Mouse (Mus musculus): ENCODE measurements around the gene Ifngr1. TPM values are rescaled to one million over a fixed set of nuclear protein-coding genes. Genes with fewer than 3 reads are reported as not detected.

The Ifngr1 gene
- polyA plus RNA-seq, 1 experiment = 37.4 TPM

DNA sequence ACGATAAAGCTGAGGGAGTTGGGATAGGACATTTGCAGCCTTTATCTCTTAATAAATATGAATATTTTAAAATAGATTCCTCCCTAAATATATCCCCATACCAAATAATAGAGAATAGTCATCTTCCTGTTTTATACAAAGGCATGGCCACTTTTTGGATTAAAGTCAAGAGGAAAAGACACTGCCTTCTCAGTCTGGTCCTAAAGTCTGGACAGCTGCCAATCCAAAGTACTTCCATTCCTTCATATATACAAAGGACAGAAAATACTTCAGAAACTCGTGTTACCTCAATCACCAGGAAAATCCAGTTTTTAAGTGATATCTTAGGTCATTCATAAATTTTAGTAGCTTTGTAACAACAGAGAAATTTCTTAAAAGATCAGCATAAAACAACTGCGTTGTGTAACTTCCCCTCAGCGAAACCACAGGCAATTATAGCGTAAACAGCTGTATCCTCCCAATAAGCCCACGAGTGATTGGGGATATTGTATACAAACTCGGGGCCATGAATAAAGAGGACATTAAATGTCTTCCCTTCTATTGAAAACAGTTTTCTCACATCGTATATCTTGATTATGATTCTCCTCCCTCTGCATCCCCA lies 32.1 kb upstream of the Ifngr1 start:
- no peaks in the 10 kb centered on the region for H3K27me3 ChIP-seq (ENCODE audit: control insufficient read depth, insufficient read depth, low read length)
- H3K4me3 ChIP-seq (ENCODE audit: low read depth, low read length) = no peak overlapping the region
- no peaks in the 10 kb centered on the region for H3K36me3 ChIP-seq (ENCODE audit: control insufficient read depth, insufficient read depth, low read length)
- WGBS = 65% methylated on average over 8 of the region's 8 CpGs
- TF ChIP-seq CTCF (IDR thresholded peaks at IDR 0.05; ENCODE audit: extremely low read depth, insufficient read length, insufficient replicate concordance, low read depth, low read length) (no peak), POLR2A (IDR thresholded peaks at IDR 0.05; ENCODE audit: low read depth, low read length) (no peak)
- no peaks in the 10 kb centered on the region for H3K4me1 ChIP-seq (ENCODE audit: control insufficient read depth, insufficient read depth, insufficient read length, low read length)
- H3K27ac ChIP-seq (ENCODE audit: insufficient read depth, low read depth, low read length) = no peak overlapping the region

DNA sequence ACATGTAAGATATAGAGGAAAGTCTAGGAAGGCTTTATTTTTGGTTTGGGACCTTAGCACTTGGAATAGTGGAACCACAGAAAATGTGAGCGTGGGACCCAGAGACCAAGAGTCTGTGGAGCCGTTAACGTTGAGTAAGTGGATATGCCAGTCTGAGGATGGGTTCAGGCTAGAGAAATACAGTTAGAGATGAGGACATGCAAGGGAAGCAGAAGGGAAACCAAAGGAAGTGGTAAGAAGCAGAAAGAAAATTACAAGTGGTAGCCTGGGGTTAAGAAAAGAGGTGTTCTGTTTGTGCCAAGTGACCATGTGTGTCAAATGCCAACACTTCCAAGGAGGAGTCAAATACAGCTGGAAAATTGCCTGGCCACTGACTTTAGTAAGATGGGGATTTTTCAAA lies 29.2 kb upstream of the Ifngr1 start:
- no peak for TF ChIP-seq POLR2A (IDR thresholded peaks at IDR 0.05; ENCODE audit: low read depth, low read length)
- no peak for TF ChIP-seq CTCF (IDR thresholded peaks at IDR 0.05; ENCODE audit: extremely low read depth, insufficient read length, insufficient replicate concordance, low read depth, low read length)
- Histone ChIP-seq H3K4me1 (ENCODE audit: control insufficient read depth, insufficient read depth, insufficient read length, low read length) (no peaks in the 10 kb centered on the region), H3K27ac (ENCODE audit: insufficient read depth, low read depth, low read length) (no peak overlapping the region), H3K4me3 (ENCODE audit: low read depth, low read length) (no peak overlapping the region), H3K27me3 (ENCODE audit: control insufficient read depth, insufficient read depth, low read length) (no peaks in the 10 kb centered on the region), H3K36me3 (ENCODE audit: control insufficient read depth, insufficient read depth, low read length) (no peaks in the 10 kb centered on the region)
- WGBS = 92% methylated on average over 3 of the region's 3 CpGs

DNA sequence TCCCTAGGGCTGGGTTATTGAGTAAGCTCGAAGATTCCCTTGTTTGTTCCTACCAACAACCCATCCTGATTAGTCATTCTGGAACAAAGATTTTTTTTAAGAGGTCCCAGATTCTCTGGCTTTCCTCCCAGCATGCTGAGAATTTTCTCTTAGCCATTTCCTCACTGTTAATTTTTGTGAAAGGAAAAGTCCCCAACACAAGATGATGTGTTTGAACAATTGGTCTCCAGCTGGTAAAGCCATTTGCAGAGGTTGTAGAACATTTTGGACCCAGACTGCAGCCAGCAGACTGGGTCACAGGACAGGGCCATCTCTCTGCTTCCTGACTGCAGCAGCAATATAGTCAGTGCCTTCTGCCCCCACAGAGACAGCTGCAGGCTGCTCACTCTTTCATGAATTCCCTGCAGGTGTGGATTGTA lies 28.3 kb upstream of the Ifngr1 start:
- WGBS = 56% methylated on average over 1 of the region's 1 CpGs
- H3K36me3 ChIP-seq (ENCODE audit: control insufficient read depth, insufficient read depth, low read length) = no peaks in the 10 kb centered on the region
- peak overlapping the region; percentile 66 for H3K27ac ChIP-seq (ENCODE audit: insufficient read depth, low read depth, low read length)

DNA sequence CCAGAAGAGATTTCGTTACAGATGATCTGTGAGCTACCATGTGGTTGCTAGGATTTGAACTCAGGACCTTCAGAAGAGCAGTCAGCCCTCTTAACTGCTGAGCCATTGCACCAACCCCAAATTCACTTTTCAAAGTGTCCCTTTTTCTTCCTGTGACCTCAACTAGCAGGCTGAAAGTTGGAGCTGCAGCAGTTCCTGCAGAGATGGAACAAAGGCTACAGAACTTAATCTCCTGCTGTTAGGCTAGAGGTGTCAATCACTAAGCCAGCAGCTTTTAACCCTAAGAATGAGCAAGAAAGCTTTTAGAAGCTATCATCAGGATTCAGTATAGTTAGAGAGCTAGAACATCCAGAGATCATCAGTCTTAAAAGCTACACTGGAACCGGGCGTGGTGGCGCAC lies 24.3 kb upstream of the Ifngr1 start:
- H3K4me1 ChIP-seq (ENCODE audit: control insufficient read depth, insufficient read depth, insufficient read length, low read length) = peaks cover 4% of the 10 kb centered on the region; the same call in 1 of the 2 replicates
- no peaks in the 10 kb centered on the region for H3K36me3 ChIP-seq (ENCODE audit: control insufficient read depth, insufficient read depth, low read length)
- TF ChIP-seq CTCF (IDR thresholded peaks at IDR 0.05; ENCODE audit: extremely low read depth, insufficient read length, insufficient replicate concordance, low read depth, low read length) (no peak), POLR2A (IDR thresholded peaks at IDR 0.05; ENCODE audit: low read depth, low read length) (no peak)
- WGBS = 97% methylated on average over 4 of the region's 4 CpGs
- H3K27me3 ChIP-seq (ENCODE audit: control insufficient read depth, insufficient read depth, low read length) = no peaks in the 10 kb centered on the region
- no peak overlapping the region for H3K27ac ChIP-seq (ENCODE audit: insufficient read depth, low read depth, low read length)
- no peak overlapping the region for H3K4me3 ChIP-seq (ENCODE audit: low read depth, low read length)

More for the DNA sequence above, 28.3 kb upstream of the Ifngr1 start:
- Histone ChIP-seq H3K27me3 (ENCODE audit: control insufficient read depth, insufficient read depth, low read length) (no peaks in the 10 kb centered on the region), H3K4me3 (ENCODE audit: low read depth, low read length) (no peak overlapping the region), H3K4me1 (ENCODE audit: control insufficient read depth, insufficient read depth, insufficient read length, low read length) (no peaks in the 10 kb centered on the region)
- TF ChIP-seq CTCF (IDR thresholded peaks at IDR 0.05; ENCODE audit: extremely low read depth, insufficient read length, insufficient replicate concordance, low read depth, low read length) = no peak
- TF ChIP-seq POLR2A (IDR thresholded peaks at IDR 0.05; ENCODE audit: low read depth, low read length) = no peak

DNA sequence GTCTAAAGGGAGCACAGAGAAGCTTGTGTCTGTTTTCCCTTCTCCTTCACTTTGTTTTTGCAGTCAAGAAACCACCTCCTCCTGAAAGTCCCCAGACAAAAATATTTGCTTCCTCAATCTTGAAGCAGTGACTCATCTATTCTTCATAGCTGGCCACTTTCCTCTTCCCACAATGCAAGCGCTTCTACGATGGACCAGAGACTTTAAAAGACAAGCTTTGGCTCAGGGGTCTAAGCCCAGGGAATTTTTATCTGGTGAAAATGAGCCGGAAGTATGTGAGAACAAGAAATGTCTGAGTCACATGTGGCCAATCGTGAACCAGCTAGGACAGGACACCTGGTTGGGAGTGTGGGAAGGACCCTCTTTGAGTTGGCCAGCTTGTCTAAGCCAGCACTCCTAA lies 21.5 kb upstream of the Ifngr1 start:
- 57% methylated on average over 4 of the region's 4 CpGs for whole genome bisulfite sequencing
- Histone ChIP-seq H3K4me3 (ENCODE audit: low read depth, low read length) (no peak overlapping the region), H3K36me3 (ENCODE audit: control insufficient read depth, insufficient read depth, low read length) (no peaks in the 10 kb centered on the region), H3K4me1 (ENCODE audit: control insufficient read depth, insufficient read depth, insufficient read length, low read length) (peaks cover 4% of the 10 kb centered on the region; the same call in 1 of the 2 replicates), H3K27ac (ENCODE audit: insufficient read depth, low read depth, low read length) (peak overlapping the region; percentile 26), H3K27me3 (ENCODE audit: control insufficient read depth, insufficient read depth, low read length) (no peaks in the 10 kb centered on the region)
- TF ChIP-seq CTCF (IDR thresholded peaks at IDR 0.05; ENCODE audit: extremely low read depth, insufficient read length, insufficient replicate concordance, low read depth, low read length) (no peak), POLR2A (IDR thresholded peaks at IDR 0.05; ENCODE audit: low read depth, low read length) (no peak)

DNA sequence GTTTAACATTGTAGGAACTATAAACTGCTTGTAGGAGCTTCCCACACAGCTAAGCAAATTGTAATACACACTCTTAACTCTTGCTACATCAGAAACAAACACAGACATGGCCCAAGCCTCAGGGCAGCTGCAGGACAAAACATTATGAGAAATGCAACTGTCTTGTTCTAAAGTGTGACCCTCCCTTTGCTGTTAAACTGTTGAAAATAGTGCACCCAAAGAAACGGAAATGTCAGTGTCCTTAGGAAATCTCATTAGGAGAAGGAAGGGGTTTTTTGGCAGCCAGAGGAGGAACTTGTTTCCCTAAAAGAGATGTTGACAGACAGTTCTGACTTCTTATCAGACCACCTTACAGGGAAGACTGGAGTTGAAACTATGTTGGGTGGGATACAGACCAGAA lies 21.0 kb upstream of the Ifngr1 start:
- WGBS = 41% methylated on average over 1 of the region's 1 CpGs
- Histone ChIP-seq H3K4me1 (ENCODE audit: control insufficient read depth, insufficient read depth, insufficient read length, low read length) (peaks cover 4% of the 10 kb centered on the region; the same call in 1 of the 2 replicates), H3K4me3 (ENCODE audit: low read depth, low read length) (no peak overlapping the region), H3K27me3 (ENCODE audit: control insufficient read depth, insufficient read depth, low read length) (no peaks in the 10 kb centered on the region), H3K27ac (ENCODE audit: insufficient read depth, low read depth, low read length) (peak overlapping the region; percentile 26), H3K36me3 (ENCODE audit: control insufficient read depth, insufficient read depth, low read length) (no peaks in the 10 kb centered on the region)
- TF ChIP-seq POLR2A (IDR thresholded peaks at IDR 0.05; ENCODE audit: low read depth, low read length) = no peak
- no peak for TF ChIP-seq CTCF (IDR thresholded peaks at IDR 0.05; ENCODE audit: extremely low read depth, insufficient read length, insufficient replicate concordance, low read depth, low read length)

DNA sequence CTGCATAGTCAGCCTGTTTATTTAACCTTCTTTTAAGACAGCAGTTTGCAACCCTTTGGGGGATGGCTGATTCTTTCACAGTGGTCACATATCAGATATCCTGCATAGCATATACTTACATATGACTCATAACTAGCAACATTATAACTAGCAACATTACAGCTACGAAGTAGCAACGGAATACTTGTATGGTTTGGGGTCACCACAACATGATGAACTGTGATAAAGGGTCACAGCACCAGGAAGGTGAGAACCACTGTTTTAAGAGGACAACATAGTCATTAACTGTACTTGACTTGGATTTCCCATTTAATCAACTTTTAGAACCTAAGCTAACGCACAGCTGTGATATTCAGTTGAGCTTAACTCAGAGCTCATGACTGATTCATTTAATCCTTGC lies 14.2 kb upstream of the Ifngr1 start:
- TF ChIP-seq POLR2A (IDR thresholded peaks at IDR 0.05; ENCODE audit: low read depth, low read length) (no peak), CTCF (IDR thresholded peaks at IDR 0.05; ENCODE audit: extremely low read depth, insufficient read length, insufficient replicate concordance, low read depth, low read length) (no peak)
- H3K27ac ChIP-seq (ENCODE audit: insufficient read depth, low read depth, low read length) = no peak overlapping the region
- H3K36me3 ChIP-seq (ENCODE audit: control insufficient read depth, insufficient read depth, low read length) = no peaks in the 10 kb centered on the region
- peaks cover 11% of the 10 kb centered on the region; the same call in 1 of the 2 replicates for H3K4me1 ChIP-seq (ENCODE audit: control insufficient read depth, insufficient read depth, insufficient read length, low read length)
- 85% methylated on average over 3 of the region's 3 CpGs for WGBS
- no peaks in the 10 kb centered on the region for H3K27me3 ChIP-seq (ENCODE audit: control insufficient read depth, insufficient read depth, low read length)
- no peak overlapping the region for H3K4me3 ChIP-seq (ENCODE audit: low read depth, low read length)
